Mouse (Mus musculus): Measurements from ENCODE around the gene Mus81. TPM values are rescaled to one million over a fixed set of nuclear protein-coding genes. Genes with fewer than 3 reads are reported as not detected.

Mus81 gene
- polyA plus RNA-seq, 1 experiment from 2014 or later = 44.1 TPM

- Histone ChIP-seq H3K27me3 (peaks cover 4% of the 10 kb centered on the region; the same call in 1 of the 2 replicates), H3K36me3 (peaks cover 10% of the 10 kb centered on the region), H3K27ac (replicated peaks) (peak overlapping the region; percentile 92), H3K4me1 (peaks cover 46% of the 10 kb centered on the region), H3K9ac (peak overlapping the region; percentile 74), H3K4me3 (replicated peaks) (peak overlapping the region; percentile 77), H3K4me2 (replicated peaks) (peak overlapping the region; percentile 99), H3K9me3 (replicated peaks) (no peaks in the 10 kb centered on the region)
- 3% methylated on average over 26 of the region's 26 CpGs for WGBS
- no peak for ATAC-seq (ENCODE audit: insufficient number of reproducible peaks, low FRiP score, low TSS enrichment, low read depth)
These were observed 31.8 kb downstream of the Mus81 start for GRCm38 (mm10) chr19:5456241-5456921.

- Histone ChIP-seq H3K9ac (no peak overlapping the region), H3K4me3 (replicated peaks) (peak overlapping the region; percentile 77), H3K4me2 (replicated peaks) (peak overlapping the region; percentile 99), H3K27ac (replicated peaks) (no peak overlapping the region), H3K4me1 (peaks cover 39% of the 10 kb centered on the region), H3K27me3 (peaks cover 11% of the 10 kb centered on the region; the same call in 1 of the 2 replicates), H3K36me3 (peaks cover 10% of the 10 kb centered on the region), H3K9me3 (replicated peaks) (no peaks in the 10 kb centered on the region)
- 51% methylated on average over 8 of the region's 8 CpGs for WGBS
- no peak for ATAC-seq (ENCODE audit: insufficient number of reproducible peaks, low FRiP score, low TSS enrichment, low read depth)
These were observed 32.6 kb downstream of the Mus81 start for GRCm38 (mm10) chr19:5455568-5455967.

GRCm38 (mm10) chr19:5455037-5455436 lies 33.2 kb downstream of the Mus81 start:
- H3K4me2 ChIP-seq (replicated peaks) = peak overlapping the region; percentile 99
- 0 out of 2 replicates have a peak overlapping the region, but pooled peaks have one; percentile 18 for H3K9ac ChIP-seq
- peak overlapping the region; percentile 77 for H3K4me3 ChIP-seq (replicated peaks)
- no peaks in the 10 kb centered on the region for H3K9me3 ChIP-seq (replicated peaks)
- H3K36me3 ChIP-seq = peaks cover 10% of the 10 kb centered on the region
- no peak for ATAC-seq (ENCODE audit: insufficient number of reproducible peaks, low FRiP score, low TSS enrichment, low read depth)
- H3K27ac ChIP-seq (replicated peaks) = no peak overlapping the region
- peaks cover 16% of the 10 kb centered on the region for H3K27me3 ChIP-seq
- 79% methylated on average over 12 of the region's 12 CpGs for WGBS
- peaks cover 37% of the 10 kb centered on the region for H3K4me1 ChIP-seq

GRCm38 (mm10) chr19:5451766-5452165 lies 36.4 kb downstream of the Mus81 start:
- Histone ChIP-seq H3K27ac (replicated peaks) (no peak overlapping the region), H3K36me3 (peaks cover 10% of the 10 kb centered on the region), H3K9ac (no peak overlapping the region), H3K4me1 (peaks cover 39% of the 10 kb centered on the region), H3K27me3 (peaks cover 43% of the 10 kb centered on the region), H3K4me3 (replicated peaks) (no peak overlapping the region), H3K4me2 (replicated peaks) (no peak overlapping the region), H3K9me3 (replicated peaks) (no peaks in the 10 kb centered on the region)
- ATAC-seq (ENCODE audit: insufficient number of reproducible peaks, low FRiP score, low TSS enrichment, low read depth) = no peak
- WGBS = 65% methylated on average over 6 of the region's 6 CpGs

- WGBS = 87% methylated on average over 3 of the region's 3 CpGs
- no peak overlapping the region for H3K4me2 ChIP-seq (replicated peaks)
- peaks cover 19% of the 10 kb centered on the region for H3K4me1 ChIP-seq
- no peak overlapping the region for H3K4me3 ChIP-seq (replicated peaks)
- H3K36me3 ChIP-seq = peaks cover 10% of the 10 kb centered on the region
- H3K27ac ChIP-seq (replicated peaks) = no peak overlapping the region
- no peaks in the 10 kb centered on the region for H3K9me3 ChIP-seq (replicated peaks)
- H3K9ac ChIP-seq = no peak overlapping the region
- ATAC-seq (ENCODE audit: insufficient number of reproducible peaks, low FRiP score, low TSS enrichment, low read depth) = no peak
- H3K27me3 ChIP-seq = peaks cover 58% of the 10 kb centered on the region
These were observed 38.5 kb downstream of the Mus81 start for GRCm38 (mm10) chr19:5449673-5450072.

GRCm38 (mm10) chr19:5448354-5449150 lies 39.6 kb downstream of the Mus81 start:
- WGBS = 6% methylated on average over 36 of the region's 36 CpGs
- peak overlapping the region; percentile 58 for H3K4me3 ChIP-seq (replicated peaks)
- H3K27ac ChIP-seq (replicated peaks) = no peak overlapping the region
- peaks cover 58% of the 10 kb centered on the region for H3K27me3 ChIP-seq
- H3K36me3 ChIP-seq = no peaks in the 10 kb centered on the region
- H3K9ac ChIP-seq = no peak overlapping the region
- peaks cover 19% of the 10 kb centered on the region for H3K4me1 ChIP-seq
- H3K9me3 ChIP-seq (replicated peaks) = no peaks in the 10 kb centered on the region
- no peak for ATAC-seq (ENCODE audit: insufficient number of reproducible peaks, low FRiP score, low TSS enrichment, low read depth)
- H3K4me2 ChIP-seq (replicated peaks) = peak overlapping the region; percentile 98

- peak; percentile 24; the same call in 1 of the 2 replicates for ATAC-seq (ENCODE audit: insufficient number of reproducible peaks, low FRiP score, low TSS enrichment, low read depth)
- H3K36me3 ChIP-seq = no peaks in the 10 kb centered on the region
- peaks cover 19% of the 10 kb centered on the region for H3K4me1 ChIP-seq
- H3K9ac ChIP-seq = peak within 1 kb of the TSS; percentile 21
- peak within 1 kb of the TSS; percentile 98 for H3K4me2 ChIP-seq (replicated peaks)
- no peaks in the 10 kb centered on the region for H3K9me3 ChIP-seq (replicated peaks)
- peaks cover 58% of the 10 kb centered on the region for H3K27me3 ChIP-seq
- H3K4me3 ChIP-seq (replicated peaks) = peak within 1 kb of the TSS; percentile 58
- WGBS = under 1% methylated on average over 70 of the region's 70 CpGs
- no peak within 1 kb of the TSS for H3K27ac ChIP-seq (replicated peaks)
These were observed 40.5 kb downstream of the Mus81 start, which contains the start of gene Fosl1 for GRCm38 (mm10) chr19:5447515-5448353. TSS of gene Fosl1 (plus strand) at chr19:5447547.

- Histone ChIP-seq H3K4me1 (peaks cover 19% of the 10 kb centered on the region), H3K27ac (replicated peaks) (no peak overlapping the region), H3K9me3 (replicated peaks) (no peaks in the 10 kb centered on the region), H3K36me3 (no peaks in the 10 kb centered on the region), H3K4me2 (replicated peaks) (no peak overlapping the region), H3K27me3 (peaks cover 53% of the 10 kb centered on the region), H3K9ac (no peak overlapping the region), H3K4me3 (replicated peaks) (no peak overlapping the region)
- no peak for ATAC-seq (ENCODE audit: insufficient number of reproducible peaks, low FRiP score, low TSS enrichment, low read depth)
- WGBS = 89% methylated on average over 5 of the region's 5 CpGs
These were observed 42.5 kb downstream of the Mus81 start for GRCm38 (mm10) chr19:5445747-5446146.

- no peak overlapping the region for H3K27ac ChIP-seq (replicated peaks)
- H3K36me3 ChIP-seq = no peaks in the 10 kb centered on the region
- H3K9me3 ChIP-seq (replicated peaks) = no peaks in the 10 kb centered on the region
- no peak overlapping the region for H3K9ac ChIP-seq
- H3K4me3 ChIP-seq (replicated peaks) = no peak overlapping the region
- 29% methylated on average over 7 of the region's 7 CpGs for WGBS
- H3K4me2 ChIP-seq (replicated peaks) = no peak overlapping the region
- peaks cover 19% of the 10 kb centered on the region for H3K4me1 ChIP-seq
- H3K27me3 ChIP-seq = peaks cover 45% of the 10 kb centered on the region
- ATAC-seq (ENCODE audit: insufficient number of reproducible peaks, low FRiP score, low TSS enrichment, low read depth) = no peak
These were observed 43.2 kb downstream of the Mus81 start for GRCm38 (mm10) chr19:5444954-5445353.

GRCm38 (mm10) chr19:5444371-5444908 lies 43.8 kb downstream of the Mus81 start:
- no peak overlapping the region for H3K27ac ChIP-seq (replicated peaks)
- no peak for ATAC-seq (ENCODE audit: insufficient number of reproducible peaks, low FRiP score, low TSS enrichment, low read depth)
- 60% methylated on average over 9 of the region's 9 CpGs for WGBS
- H3K4me3 ChIP-seq (replicated peaks) = no peak overlapping the region
- no peak overlapping the region for H3K9ac ChIP-seq
- H3K9me3 ChIP-seq (replicated peaks) = no peaks in the 10 kb centered on the region
- peaks cover 19% of the 10 kb centered on the region for H3K4me1 ChIP-seq
- no peak overlapping the region for H3K4me2 ChIP-seq (replicated peaks)
- no peaks in the 10 kb centered on the region for H3K36me3 ChIP-seq
- H3K27me3 ChIP-seq = peaks cover 40% of the 10 kb centered on the region

Measured in embryonic facial prominence, embryonic 15.5 days (tissue).